Mouse (Mus musculus): Measurements from ENCODE around the gene Gm13089. TPM values are rescaled to one million over a fixed set of nuclear protein-coding genes. Genes with fewer than 3 reads are reported as not detected.
"Not testable (repeated sequence)": the region's sequence is repeated elsewhere in the genome, so short reads cannot be mapped to it uniquely, and the experiment has no call there.

The Gm13089 gene
- polyA plus RNA-seq (2017; shearing (Covaris generic)): under 1 TPM in 1 of 2 experiments, not detected in 1; 0.30 TPM

DNA sequence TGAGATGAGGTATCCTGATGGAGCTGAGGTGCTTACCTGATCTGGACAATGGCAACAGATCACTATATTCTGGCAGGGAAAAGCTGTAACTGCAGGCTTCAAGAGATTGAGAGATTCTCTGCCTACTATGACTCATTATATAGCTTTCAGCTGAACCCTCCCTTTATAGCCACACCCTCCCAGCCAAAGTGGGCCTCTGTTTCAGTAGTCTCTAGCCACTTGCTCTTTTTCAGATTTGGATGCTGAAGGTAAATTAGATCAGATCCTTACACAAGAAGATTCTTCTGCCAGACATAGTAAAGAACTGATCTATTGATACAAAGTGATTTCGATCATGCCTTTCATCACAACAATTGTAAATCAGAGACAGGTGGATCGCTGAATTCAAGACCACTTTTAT is at the start of gene Gm13089:
TSS of gene Gm13089 (minus strand) at position 101 of the 400 bp plus-strand sequence.
- no peak for ATAC-seq

DNA sequence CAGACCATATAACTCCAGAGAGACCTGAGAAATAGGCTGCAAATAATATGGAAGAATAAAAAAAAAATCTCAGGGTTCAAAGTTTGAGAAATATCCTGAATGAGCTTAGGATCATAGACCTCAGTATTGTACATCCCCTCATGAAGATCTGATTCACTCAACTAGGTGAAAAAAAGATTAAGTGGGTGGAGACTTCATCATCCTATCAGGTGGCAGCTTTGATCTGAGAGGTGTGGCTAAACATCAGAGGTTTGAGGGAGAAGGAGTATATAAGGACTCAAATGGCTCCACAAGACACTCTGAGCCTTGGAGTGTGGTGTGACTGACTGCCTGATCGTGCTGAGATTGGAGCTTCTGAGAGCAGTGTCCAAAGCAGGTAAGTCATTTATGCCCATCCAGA is 16.6 kb upstream of the Gm13089 start, which contains the start of gene Gm13078:
TSS of gene Gm13078 (plus strand) at position 301 of the 400 bp plus-strand sequence.
- no peak for ATAC-seq

DNA sequence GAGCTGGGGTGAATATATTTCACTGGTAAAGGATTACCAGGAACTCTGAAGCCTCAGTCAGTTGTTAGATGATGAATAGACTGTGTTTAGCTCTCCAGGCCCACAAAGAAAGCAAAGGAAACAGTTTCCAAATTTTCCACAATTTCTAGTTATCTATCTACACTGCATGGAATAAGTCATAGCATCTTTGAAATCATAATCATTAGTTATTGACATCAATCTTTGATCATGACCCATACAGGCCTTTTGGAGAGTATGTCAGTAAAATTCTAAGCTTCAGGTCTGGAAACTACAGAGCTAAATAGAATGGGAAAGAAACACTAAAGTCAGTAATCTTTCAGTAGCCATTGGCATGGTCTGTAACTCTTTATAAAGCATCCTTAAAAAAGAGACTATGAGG is 45.4 kb downstream of the Gm13089 start, which contains the start of gene Gm13088:
TSS of gene Gm13088 (minus strand) at position 101 of the 400 bp plus-strand sequence.
- not testable (repeated sequence) for ATAC-seq

Other genes starting within 250 kb of the Gm13089 start
- gene Gm13043, start 191.4 kb downstream of the Gm13089 start, polyA plus RNA-seq (2017; shearing (Covaris generic)): not detected
- gene Gm13040, start 166.8 kb downstream of the Gm13089 start, polyA plus RNA-seq (2017; shearing (Covaris generic)): not detected
- not detected for gene BC080695, start 151.0 kb downstream of the Gm13089 start, polyA plus RNA-seq (2017; shearing (Covaris generic))
- gene Gm13057, start 151.0 kb downstream of the Gm13089 start, polyA plus RNA-seq (2017; shearing (Covaris generic)): not detected
- not detected for gene Gm13083, start 87.7 kb downstream of the Gm13089 start, polyA plus RNA-seq (2017; shearing (Covaris generic))
- gene Gm13088, start 45.5 kb downstream of the Gm13089 start, polyA plus RNA-seq (2017; shearing (Covaris generic)): not detected
- under 1 TPM in 1 of 2 experiments, not detected in 1; 0.16 TPM for gene Gm13078, start 16.7 kb upstream of the Gm13089 start, polyA plus RNA-seq (2017; shearing (Covaris generic))
- gene Gm13023, start 86.6 kb upstream of the Gm13089 start, polyA plus RNA-seq (2017; shearing (Covaris generic)): not detected
- not detected for gene Gm13084, start 113.4 kb upstream of the Gm13089 start, polyA plus RNA-seq (2017; shearing (Covaris generic))
- not detected for gene Gm13103, start 143.8 kb upstream of the Gm13089 start, polyA plus RNA-seq (2017; shearing (Covaris generic))
- not detected for gene Pramef6, start 197.7 kb upstream of the Gm13089 start, polyA plus RNA-seq (2017; shearing (Covaris generic))
- not detected for gene Pramef25, start 248.3 kb upstream of the Gm13089 start, polyA plus RNA-seq (2017; shearing (Covaris generic))